Mouse (Mus musculus) spleen, adult 2 months (tissue): ENCODE measurements around the gene Ushbp1.
"Not testable (repeated sequence)": the region's sequence is repeated elsewhere in the genome, so short reads cannot be mapped to it uniquely, and the experiment has no call there.

Experiments used
- CTCF ChIP-seq: fragments of 200-500 bp; IDR thresholded peaks from 2 replicates; pipeline ENCODE4 v1.5.1; 2011; ENCODE audit warnings: mild to moderate bottlenecking, inconsistent platforms; ENCODE audit not compliant: insufficient read depth, insufficient read length, insufficient replicate concordance; ENCODE audit errors: extremely low read depth
- POLR2A ChIP-seq: fragments of 200-500 bp; IDR thresholded peaks from 2 replicates; pipeline ENCODE4 v1.6.1; 2011; ENCODE audit warnings: low read depth, low read length, inconsistent platforms

DNA sequence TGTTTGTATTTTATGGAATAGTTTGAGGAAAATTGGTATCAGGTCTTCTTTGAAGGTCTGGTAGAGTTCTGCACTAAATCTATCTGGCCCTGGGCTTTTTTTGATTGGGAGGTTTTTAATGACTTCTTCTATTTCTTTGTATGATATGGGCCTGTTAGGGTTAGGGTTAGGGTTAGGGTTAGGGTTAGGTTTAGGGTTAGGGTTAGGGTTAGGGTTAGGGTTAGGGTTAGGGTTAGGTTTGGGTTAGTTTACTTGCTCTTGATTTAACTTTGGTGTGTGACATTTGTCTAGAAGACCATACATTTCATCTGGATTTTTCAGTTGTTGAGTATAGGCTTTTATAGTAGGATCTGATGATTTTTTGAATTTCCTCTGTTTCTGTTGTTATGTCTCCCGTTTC is 37.3 kb upstream of the Ushbp1 start:
- not testable (repeated sequence) for TF ChIP-seq POLR2A, CTCF
